Mouse (Mus musculus): ENCODE data around the gene Sfrp4. TPM values are rescaled to one million over a fixed set of nuclear protein-coding genes. Genes with fewer than 3 reads are reported as not detected.

The Sfrp4 gene
- polyA plus RNA-seq, 2 experiments: 6.9 to 7.1 TPM

- ATAC-seq (ENCODE audit: low FRiP score, low read depth) (no peak), DNase-seq (ENCODE audit: low spot score) (no peak)
- no peaks in the 10 kb centered on the region for H3K9me3 ChIP-seq (ENCODE audit: control insufficient read depth, low read length)
- H3K4me3 ChIP-seq (replicated peaks; ENCODE audit: low read length): no peak overlapping the region
- H3K36me3 ChIP-seq (ENCODE audit: control insufficient read depth, insufficient read depth, low read length): no peaks in the 10 kb centered on the region
- 89% methylated on average over 3 of the region's 3 CpGs for WGBS
- no peaks in the 10 kb centered on the region for H3K4me1 ChIP-seq (ENCODE audit: control insufficient read depth, insufficient read depth, low read length)
- no peaks in the 10 kb centered on the region for H3K27me3 ChIP-seq (ENCODE audit: control insufficient read depth, insufficient read depth, low read length)
- H3K4me2 ChIP-seq (replicated peaks; ENCODE audit: low read depth, low read length, severe bottlenecking): no peak overlapping the region
- no peak overlapping the region for H3K27ac ChIP-seq (replicated peaks; ENCODE audit: low read depth, low read length)
- no peak for TF ChIP-seq POLR2A (IDR thresholded peaks at IDR 0.05; ENCODE audit: borderline replicate concordance, extremely low read depth, insufficient read depth, insufficient read length)
- H3K9ac ChIP-seq (ENCODE audit: low read depth, low read length, severe bottlenecking): no peak overlapping the region
These were observed 9.9 kb upstream of the Sfrp4 start for GRCm38 (mm10) chr13:19612963-19613362.

GRCm38 (mm10) chr13:19613426-19613825 is 9.5 kb upstream of the Sfrp4 start:
- no peak for TF ChIP-seq POLR2A (IDR thresholded peaks at IDR 0.05; ENCODE audit: borderline replicate concordance, extremely low read depth, insufficient read depth, insufficient read length)
- H3K4me3 ChIP-seq (replicated peaks; ENCODE audit: low read length): no peak overlapping the region
- WGBS: 83% methylated on average over 1 of the region's 1 CpGs
- H3K9me3 ChIP-seq (ENCODE audit: control insufficient read depth, low read length): no peaks in the 10 kb centered on the region
- no peak overlapping the region for H3K9ac ChIP-seq (ENCODE audit: low read depth, low read length, severe bottlenecking)
- H3K27me3 ChIP-seq (ENCODE audit: control insufficient read depth, insufficient read depth, low read length): no peaks in the 10 kb centered on the region
- no peak overlapping the region for H3K4me2 ChIP-seq (replicated peaks; ENCODE audit: low read depth, low read length, severe bottlenecking)
- no peak overlapping the region for H3K27ac ChIP-seq (replicated peaks; ENCODE audit: low read depth, low read length)
- DNase-seq (ENCODE audit: low spot score): peak; percentile 51
- no peak for ATAC-seq (ENCODE audit: low FRiP score, low read depth)
- H3K36me3 ChIP-seq (ENCODE audit: control insufficient read depth, insufficient read depth, low read length): no peaks in the 10 kb centered on the region
- H3K4me1 ChIP-seq (ENCODE audit: control insufficient read depth, insufficient read depth, low read length): no peaks in the 10 kb centered on the region

- no peaks in the 10 kb centered on the region for H3K9me3 ChIP-seq (ENCODE audit: control insufficient read depth, low read length)
- DNase-seq (ENCODE audit: low spot score) (no peak), ATAC-seq (ENCODE audit: low FRiP score, low read depth) (no peak)
- H3K9ac ChIP-seq (ENCODE audit: low read depth, low read length, severe bottlenecking): no peak overlapping the region
- no peaks in the 10 kb centered on the region for H3K36me3 ChIP-seq (ENCODE audit: control insufficient read depth, insufficient read depth, low read length)
- H3K4me3 ChIP-seq (replicated peaks; ENCODE audit: low read length): no peak overlapping the region
- WGBS: 81% methylated on average over 1 of the region's 1 CpGs
- no peak for TF ChIP-seq POLR2A (IDR thresholded peaks at IDR 0.05; ENCODE audit: borderline replicate concordance, extremely low read depth, insufficient read depth, insufficient read length)
- H3K4me2 ChIP-seq (replicated peaks; ENCODE audit: low read depth, low read length, severe bottlenecking): no peak overlapping the region
- H3K27me3 ChIP-seq (ENCODE audit: control insufficient read depth, insufficient read depth, low read length): no peaks in the 10 kb centered on the region
- H3K27ac ChIP-seq (replicated peaks; ENCODE audit: low read depth, low read length): no peak overlapping the region
- no peaks in the 10 kb centered on the region for H3K4me1 ChIP-seq (ENCODE audit: control insufficient read depth, insufficient read depth, low read length)
These were observed 8.6 kb upstream of the Sfrp4 start for GRCm38 (mm10) chr13:19614311-19614710.

GRCm38 (mm10) chr13:19618081-19618480 is 4.8 kb upstream of the Sfrp4 start:
- Histone ChIP-seq H3K27ac (replicated peaks; ENCODE audit: low read depth, low read length) (no peak overlapping the region), H3K4me1 (ENCODE audit: control insufficient read depth, insufficient read depth, low read length) (no peaks in the 10 kb centered on the region; the same call in 1 of the 2 replicates), H3K36me3 (ENCODE audit: control insufficient read depth, insufficient read depth, low read length) (no peaks in the 10 kb centered on the region), H3K4me3 (replicated peaks; ENCODE audit: low read length) (no peak overlapping the region), H3K27me3 (ENCODE audit: control insufficient read depth, insufficient read depth, low read length) (peaks cover 6% of the 10 kb centered on the region; the same call in 1 of the 2 replicates), H3K9me3 (ENCODE audit: control insufficient read depth, low read length) (no peaks in the 10 kb centered on the region), H3K4me2 (replicated peaks; ENCODE audit: low read depth, low read length, severe bottlenecking) (no peak overlapping the region), H3K9ac (ENCODE audit: low read depth, low read length, severe bottlenecking) (no peak overlapping the region)
- ATAC-seq (ENCODE audit: low FRiP score, low read depth): no peak
- no peak for DNase-seq (ENCODE audit: low spot score)
- WGBS: 92% methylated on average over 4 of the region's 4 CpGs
- TF ChIP-seq POLR2A (IDR thresholded peaks at IDR 0.05; ENCODE audit: borderline replicate concordance, extremely low read depth, insufficient read depth, insufficient read length): no peak

- peak; percentile 41 for ATAC-seq (ENCODE audit: low FRiP score, low read depth)
- no peaks in the 10 kb centered on the region for H3K36me3 ChIP-seq (ENCODE audit: control insufficient read depth, insufficient read depth, low read length)
These were observed 4.1 kb upstream of the Sfrp4 start for GRCm38 (mm10) chr13:19618841-19619215.

More at GRCm38 (mm10) chr13:19618841-19619215, 4.1 kb upstream of the Sfrp4 start:
- Histone ChIP-seq H3K27ac (replicated peaks; ENCODE audit: low read depth, low read length) (no peak overlapping the region), H3K27me3 (ENCODE audit: control insufficient read depth, insufficient read depth, low read length) (peaks cover 14% of the 10 kb centered on the region; the same call in 1 of the 2 replicates), H3K9ac (ENCODE audit: low read depth, low read length, severe bottlenecking) (peak overlapping the region; percentile 76), H3K4me1 (ENCODE audit: control insufficient read depth, insufficient read depth, low read length) (no peaks in the 10 kb centered on the region; the same call in 1 of the 2 replicates), H3K4me2 (replicated peaks; ENCODE audit: low read depth, low read length, severe bottlenecking) (peak overlapping the region; percentile 98), H3K4me3 (replicated peaks; ENCODE audit: low read length) (peak overlapping the region; percentile 65), H3K9me3 (ENCODE audit: control insufficient read depth, low read length) (no peaks in the 10 kb centered on the region)
- no peak for TF ChIP-seq POLR2A (IDR thresholded peaks at IDR 0.05; ENCODE audit: borderline replicate concordance, extremely low read depth, insufficient read depth, insufficient read length)
- 3% methylated on average over 5 of the region's 5 CpGs for WGBS
- no peak for DNase-seq (ENCODE audit: low spot score)
